Mouse (Mus musculus): Measurements from ENCODE around the gene Tmtc2. TPM values are rescaled to one million over a fixed set of nuclear protein-coding genes. Genes with fewer than 3 reads are reported as not detected.

The Tmtc2 gene
- 1 to 10 TPM in 1 of 2 experiments, under 1 TPM in 1; 0.86 to 1.3 TPM for total RNA-seq (2023)

GRCm38 (mm10) chr10:105573908-105574694 is at the start of gene Tmtc2:
Gene Tmtc2 (minus strand): TSS chr10:105574451.

